In the genomic region with DNA sequence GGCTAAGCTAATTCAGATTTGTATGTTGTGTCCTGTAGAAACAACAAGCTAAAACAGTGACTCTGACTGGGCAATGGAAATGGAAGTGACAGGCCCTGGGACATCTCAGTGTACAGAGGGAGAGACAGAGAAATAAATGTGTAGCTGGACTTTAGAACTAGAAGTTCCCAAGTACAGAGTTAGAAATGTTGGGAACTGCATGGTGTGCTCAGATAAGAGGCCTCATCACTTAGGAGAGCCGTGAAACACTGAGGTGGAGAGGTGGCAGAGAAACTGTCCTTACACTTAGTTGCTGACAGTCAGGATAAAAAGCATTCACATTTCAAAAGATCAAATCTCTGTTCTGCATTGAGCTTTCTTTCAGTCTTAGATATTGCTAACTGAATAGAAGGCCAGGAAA, we compare ENCODE assay signal across 21 mouse cellular contexts. TPM values are rescaled to one million over a fixed set of nuclear protein-coding genes. Genes with fewer than 3 reads are reported as not detected.
DNase-seq lines count a peak whose midpoint lies in the region; ATAC-seq and TF ChIP-seq lines count a peak whose summit lies in the region.
"Had no signal": no experiment of that assay in that cellular context is flagged by ENCODE, and none has a peak within 500 bp of the region (broad histone marks: within the 10 kb centered on the region; RNA-seq: fewer than 3 reads in every experiment).

No protein-coding gene starts in this region.

- no peak for ATAC-seq in hindbrain, embryonic 15.5 days (ENCODE audit: low FRiP score, low read depth)
- no peak for ATAC-seq in hindbrain, embryonic 12.5 days (ENCODE audit: low FRiP score)
- peak; percentile 61; the same call in 1 of the 2 replicates for ATAC-seq in heart, embryonic 16.5 days (replicated peaks; ENCODE audit: extremely low read depth, insufficient read depth, low FRiP score)
- ATAC-seq: intestine, postnatal 0 days; midbrain, embryonic 13.5 days had no signal

- 0 out of 2 replicates have a peak, but pooled peaks have one; percentile 19 for TF ChIP-seq POLR2A in heart, adult 2 months (IDR thresholded peaks at IDR 0.05; ENCODE audit: insufficient read depth, low read depth, low read length)
- TF ChIP-seq POLR2A in cortical plate, adult 2 months (IDR thresholded peaks at IDR 0.05; ENCODE audit: extremely low read depth, insufficient read depth, low read length), result no peak

- TF ChIP-seq CTCF in heart, adult 2 months (IDR thresholded peaks at IDR 0.05), result no peak
- no peak for TF ChIP-seq CTCF in cortical plate, adult 2 months (IDR thresholded peaks at IDR 0.05; ENCODE audit: extremely low read depth, insufficient read depth, low read length)

- peak overlapping the region; percentile 98 for H3K27ac ChIP-seq in heart, adult 2 months
- H3K27ac ChIP-seq in hindbrain, embryonic 15.5 days (replicated peaks), result no peak overlapping the region
- H3K27ac ChIP-seq in hindbrain, embryonic 12.5 days, result no peak overlapping the region
- H3K27ac ChIP-seq in cortical plate, adult 2 months (ENCODE audit: insufficient read depth, low read length), result 0 out of 2 replicates have a peak overlapping the region, but pooled peaks have one; percentile 17
- peak overlapping the region; percentile 84 for H3K27ac ChIP-seq in heart, embryonic 16.5 days (ENCODE audit: low read length)
- H3K27ac ChIP-seq: embryonic facial prominence, embryonic 12.5 days; kidney, embryonic 15.5 days; limb, embryonic 13.5 days; liver, embryonic 14.5 days; midbrain, embryonic 13.5 days had no signal

- intact Hi-C loops in heart, adult 2 months (cut with DNase I), result loop anchor here (5.0 to 10.0 kb wide), 2 partner anchors 93 to 976 kb away; partner anchors contain the start of gene Scamp1

- H3K27me3 ChIP-seq in heart, adult 2 months (ENCODE audit: control insufficient read depth, insufficient read depth, low read length), result no peaks in the 10 kb centered on the region
- no peaks in the 10 kb centered on the region for H3K27me3 ChIP-seq in hindbrain, embryonic 15.5 days
- H3K27me3 ChIP-seq in hindbrain, embryonic 12.5 days, result no peaks in the 10 kb centered on the region
- H3K27me3 ChIP-seq in heart, embryonic 16.5 days (ENCODE audit: control insufficient read depth, insufficient read depth, low read length), result no peaks in the 10 kb centered on the region
- H3K27me3 ChIP-seq: embryonic facial prominence, embryonic 12.5 days; kidney, embryonic 15.5 days; limb, embryonic 13.5 days; midbrain, embryonic 13.5 days had no signal

- H3K36me3 ChIP-seq in heart, adult 2 months (ENCODE audit: control insufficient read depth, insufficient read depth, low read length), result no peaks in the 10 kb centered on the region; the same call in 1 of the 2 replicates
- H3K36me3 ChIP-seq in hindbrain, embryonic 15.5 days, result no peaks in the 10 kb centered on the region
- no peaks in the 10 kb centered on the region for H3K36me3 ChIP-seq in hindbrain, embryonic 12.5 days
- no peaks in the 10 kb centered on the region for H3K36me3 ChIP-seq in heart, embryonic 16.5 days (ENCODE audit: control insufficient read depth, insufficient read depth)
- H3K36me3 ChIP-seq: embryonic facial prominence, embryonic 12.5 days; kidney, embryonic 15.5 days; limb, embryonic 13.5 days; midbrain, embryonic 13.5 days had no signal

- no peaks in the 10 kb centered on the region for H3K9me3 ChIP-seq in hindbrain, embryonic 15.5 days
- H3K9me3 ChIP-seq in hindbrain, embryonic 12.5 days (replicated peaks), result no peaks in the 10 kb centered on the region
- no peaks in the 10 kb centered on the region for H3K9me3 ChIP-seq in heart, embryonic 16.5 days (replicated peaks; ENCODE audit: control insufficient read depth, low read length)
- H3K9me3 ChIP-seq: embryonic facial prominence, embryonic 12.5 days; kidney, embryonic 15.5 days; limb, embryonic 13.5 days; midbrain, embryonic 13.5 days had no signal

- WGBS in heart, adult 2 months, result 23% methylated on average over 1 of the region's 1 CpGs
- WGBS in hindbrain, embryonic 15.5 days, result 74% methylated on average over 1 of the region's 1 CpGs
- WGBS in hindbrain, embryonic 12.5 days, result 67% methylated on average over 1 of the region's 1 CpGs
- 4% methylated on average over 1 of the region's 1 CpGs for WGBS in heart, embryonic 16.5 days

- 0 out of 2 replicates have a peak overlapping the region, but pooled peaks have one; percentile 17 for H3K4me2 ChIP-seq in hindbrain, embryonic 15.5 days
- no peak overlapping the region for H3K4me2 ChIP-seq in hindbrain, embryonic 12.5 days (replicated peaks)
- H3K4me2 ChIP-seq in heart, embryonic 16.5 days (ENCODE audit: low read depth, low read length), result peak overlapping the region; percentile 50
- H3K4me2 ChIP-seq: kidney, embryonic 15.5 days had no signal

- TF ChIP-seq EP300 in heart, adult 2 months (IDR thresholded peaks at IDR 0.05; ENCODE audit: insufficient read depth, low read depth, low read length), result no peak

- H3K9ac ChIP-seq in heart, adult 2 months (ENCODE audit: low read depth, low read length), result no peak overlapping the region
- no peak overlapping the region for H3K9ac ChIP-seq in hindbrain, embryonic 15.5 days
- no peak overlapping the region for H3K9ac ChIP-seq in hindbrain, embryonic 12.5 days
- peak overlapping the region; percentile 57 for H3K9ac ChIP-seq in heart, embryonic 16.5 days (ENCODE audit: low read length)
- H3K9ac ChIP-seq: embryonic facial prominence, embryonic 12.5 days; kidney, embryonic 15.5 days; limb, embryonic 13.5 days; liver, embryonic 14.5 days; midbrain, embryonic 13.5 days had no signal

- no peaks in the 10 kb centered on the region for H3K79me2 ChIP-seq in heart, adult 2 months (replicated peaks; ENCODE audit: control insufficient read depth, insufficient read depth, low read length)

- H3K4me1 ChIP-seq in heart, adult 2 months (ENCODE audit: control insufficient read depth, insufficient read depth, low read length), result peaks cover 1% of the 10 kb centered on the region; the same call in 1 of the 2 replicates
- H3K4me1 ChIP-seq in hindbrain, embryonic 15.5 days (replicated peaks), result peaks cover 38% of the 10 kb centered on the region
- H3K4me1 ChIP-seq in hindbrain, embryonic 12.5 days, result peaks cover 29% of the 10 kb centered on the region
- peaks cover 6% of the 10 kb centered on the region; the same call in 1 of the 2 replicates for H3K4me1 ChIP-seq in cortical plate, adult 2 months (ENCODE audit: control insufficient read depth, insufficient read depth, low read length)
- H3K4me1 ChIP-seq in heart, embryonic 16.5 days (ENCODE audit: control insufficient read depth, insufficient read depth, low read length), result peaks cover 20% of the 10 kb centered on the region

- peak overlapping the region; percentile 78; the same call in 1 of the 2 replicates for H3K4me3 ChIP-seq in heart, adult 2 months
- no peak overlapping the region for H3K4me3 ChIP-seq in hindbrain, embryonic 15.5 days
- no peak overlapping the region for H3K4me3 ChIP-seq in hindbrain, embryonic 12.5 days
- H3K4me3 ChIP-seq in cortical plate, adult 2 months (ENCODE audit: insufficient read depth, low read length), result peak overlapping the region; percentile 32
- peak overlapping the region; percentile 16; the same call in 1 of the 2 replicates for H3K4me3 ChIP-seq in heart, embryonic 16.5 days (ENCODE audit: low read length)
- H3K4me3 ChIP-seq: embryonic facial prominence, embryonic 12.5 days; erythroblast, embryonic 14.5 days; kidney, embryonic 15.5 days had no signal

- DNase-seq in heart, adult 2 months, result no peak
- DNase-seq in heart, postnatal 4 days, result no peak
- no peak for DNase-seq in lung, postnatal 25 days (ENCODE audit: low spot score)
- DNase-seq: adrenal gland, adult 2 months; cerebellum, adult 2 months; gastrocnemius, postnatal 14 days; kidney, postnatal 4 days; right cerebral cortex, postnatal 14 days; spleen, adult 18-20 months; thymus, postnatal 25 days had no signal

RNA-seq across cellular contexts. Expression of gene Homer1, which starts 9.9 kb away (rescaled TPM):
- 10 to 100 TPM; 54.8 to 64.0 TPM for total RNA-seq in heart, adult 2 months (2021)
- 6.6 and 19.9 TPM in 2 replicates for polyA plus RNA-seq in heart, adult 2 months (2012; rRNA removed)
- 10 to 100 TPM; 60.5 to 63.7 TPM for total RNA-seq in heart, postnatal 4 days (2021)
- 13.0 and 13.5 TPM in 2 replicates for polyA plus RNA-seq in hindbrain, embryonic 15.5 days (2015; fragmentation: Nextera tagmentation; extraction: Ambion mirVana)
- polyA plus RNA-seq in hindbrain, embryonic 12.5 days (2016; fragmentation: Nextera tagmentation; extraction: Ambion mirVana), result 19.5 and 22.5 TPM in 2 replicates
- polyA plus RNA-seq in cortical plate, adult 2 months (2012; rRNA removed), result 70.0 and 82.5 TPM in 2 replicates
- polyA plus RNA-seq in heart, embryonic 16.5 days (2015; fragmentation: Nextera tagmentation; extraction: Ambion mirVana), result 11.7 and 13.9 TPM in 2 replicates

Comparison
In these comparisons a context has a peak if more than half of its experiments do, and no peak if none do; other contexts are left out.
1. H3K27ac ChIP-seq: peak in heart, adult 2 months (single experiment), cortical plate, adult 2 months (single experiment) and heart, embryonic 16.5 days (single experiment); none in hindbrain, embryonic 15.5 days (single experiment) and hindbrain, embryonic 12.5 days (single experiment).
2. H3K4me3 ChIP-seq: peak in heart, adult 2 months (single experiment), cortical plate, adult 2 months (single experiment) and heart, embryonic 16.5 days (single experiment); none in hindbrain, embryonic 15.5 days (single experiment) and hindbrain, embryonic 12.5 days (single experiment).